Mouse (Mus musculus) liver, adult 2 months (tissue): ENCODE measurements around the gene Olfr1243. TPM values are rescaled to one million over a fixed set of nuclear protein-coding genes. Genes with fewer than 3 reads are reported as not detected.

ENCODE experiments used
- DNase-seq: peaks from one replicate; pipeline ENCODE4 v3.0.0-alpha.2; 2011; ENCODE audit warnings: low read depth, low spot score; ENCODE audit errors: extremely low read depth
- H3K27ac ChIP-seq: fragments of 200-500 bp; replicated peaks from 2 replicates; pipeline ENCODE4 v1.5.1; 2012; ENCODE audit warnings: low read depth, mild to moderate bottlenecking, control low read depth, inconsistent platforms, low read length; ENCODE audit not compliant: insufficient read depth
- H3K27me3 ChIP-seq: fragments of 200-500 bp; 2 replicates; pipeline ENCODE4 v1.6.1; 2012; ENCODE audit warnings: mild to moderate bottlenecking, moderate library complexity, low read length, inconsistent platforms; ENCODE audit not compliant: control insufficient read depth, insufficient read depth
- H3K36me3 ChIP-seq: fragments of 200-500 bp; 2 replicates; pipeline ENCODE4 v1.6.1; 2012; ENCODE audit warnings: low read length, inconsistent platforms; ENCODE audit not compliant: control insufficient read depth, insufficient read depth
- H3K4me1 ChIP-seq: fragments of 200-500 bp; 2 replicates; pipeline ENCODE4 v1.6.1; 2011; ENCODE audit warnings: low read length; ENCODE audit not compliant: control insufficient read depth, insufficient read depth
- H3K4me3 ChIP-seq: fragments of 200-500 bp; 2 replicates; pipeline ENCODE4 v1.5.1; 2011; ENCODE audit warnings: low read depth, mild to moderate bottlenecking, control low read depth, low read length, moderate library complexity; ENCODE audit not compliant: insufficient read depth
- H3K79me2 ChIP-seq: fragments of 200-500 bp; 2 replicates; pipeline ENCODE4 v1.6.1; 2012; ENCODE audit warnings: inconsistent platforms, mild to moderate bottlenecking, low read length, moderate library complexity; ENCODE audit not compliant: control insufficient read depth, insufficient read depth
- H3K9ac ChIP-seq: fragments of 200-500 bp; 2 replicates; pipeline ENCODE4 v1.6.1; 2012; ENCODE audit warnings: low read depth, mild to moderate bottlenecking, control low read depth, inconsistent platforms, low read length
- CTCF ChIP-seq: fragments of 200-500 bp; IDR thresholded peaks from 2 replicates; pipeline ENCODE4 v1.5.1; 2011; ENCODE audit warnings: low read depth, low read length, control low read depth
- POLR2A ChIP-seq: fragments of 200-500 bp; IDR thresholded peaks from 2 replicates; pipeline ENCODE4 v1.6.1; 2011; ENCODE audit warnings: low read length, control low read depth; ENCODE audit not compliant: insufficient read depth; ENCODE audit errors: extremely low read depth
- polyA plus RNA-seq: library from polyadenylated mRNA; depleted of rRNA; stranded (reverse); fragments of >200 nt; gene quantifications from 2 replicates; pipeline ENCODE4 v1.2.3, GENCODE M21; 2012; rRNA removed
- total RNA-seq: library from RNA; depleted of rRNA; stranded (reverse); fragments of >200 nt; gene quantifications from 2 replicates; pipeline ENCODE4 v1.2.3, GENCODE M21; 2014; rRNA removed

Gene Olfr1243
- total and polyA plus RNA-seq, 2 experiments = not detected

- no peaks in the 10 kb centered on the region for H3K36me3 ChIP-seq
- no peak within 1 kb of the TSS for H3K9ac ChIP-seq
- no peak within 1 kb of the TSS for H3K4me3 ChIP-seq
- no peak for DNase-seq
- no peaks in the 10 kb centered on the region for H3K27me3 ChIP-seq
- TF ChIP-seq CTCF (no peak), POLR2A (no peak)
- no peaks in the 10 kb centered on the region for H3K79me2 ChIP-seq
- H3K4me1 ChIP-seq = no peaks in the 10 kb centered on the region
- no peak within 1 kb of the TSS for H3K27ac ChIP-seq
Measured at GRCm38 (mm10) chr2:89487026-89487425, 44.3 kb downstream of the Olfr1243 start, which contains the start of gene Olfr1241. Olfr1241 (minus strand) TSS chr2:89487126.

Other genes with a start within 250 kb of the Olfr1243 start
- gene Olfr1229, start 243.5 kb downstream of the Olfr1243 start, total RNA-seq = not detected in 2 replicates
- not detected in 2 replicates for gene Olfr1229, start 243.5 kb downstream of the Olfr1243 start, polyA plus RNA-seq
- not detected in 2 replicates for gene Olfr1230, start 234.2 kb downstream of the Olfr1243 start, total RNA-seq
- not detected in 2 replicates for gene Olfr1230, start 234.2 kb downstream of the Olfr1243 start, polyA plus RNA-seq
- gene Olfr1231, start 224.4 kb downstream of the Olfr1243 start, total RNA-seq = not detected in 2 replicates
- gene Olfr1231, start 224.4 kb downstream of the Olfr1243 start, polyA plus RNA-seq = not detected in 2 replicates
- not detected in 2 replicates for gene Olfr1232, start 201.8 kb downstream of the Olfr1243 start, total RNA-seq
- gene Olfr1232, start 201.8 kb downstream of the Olfr1243 start, polyA plus RNA-seq = not detected in 2 replicates
- not detected in 2 replicates for gene Olfr1233, start 189.1 kb downstream of the Olfr1243 start, total RNA-seq
- gene Olfr1233, start 189.1 kb downstream of the Olfr1243 start, polyA plus RNA-seq = not detected in 2 replicates
- gene Olfr1234, start 166.6 kb downstream of the Olfr1243 start, total RNA-seq = not detected in 2 replicates
- not detected in 2 replicates for gene Olfr1234, start 166.6 kb downstream of the Olfr1243 start, polyA plus RNA-seq
- not detected in 2 replicates for gene Olfr1238, start 121.8 kb downstream of the Olfr1243 start, total RNA-seq
- not detected in 2 replicates for gene Olfr1238, start 121.8 kb downstream of the Olfr1243 start, polyA plus RNA-seq
- not detected in 2 replicates for gene Olfr1239, start 111.1 kb downstream of the Olfr1243 start, total RNA-seq
- not detected in 2 replicates for gene Olfr1239, start 111.1 kb downstream of the Olfr1243 start, polyA plus RNA-seq
- not detected in 2 replicates for gene Olfr1240, start 88.5 kb downstream of the Olfr1243 start, total RNA-seq
- gene Olfr1240, start 88.5 kb downstream of the Olfr1243 start, polyA plus RNA-seq = not detected in 2 replicates
- gene Olfr1241, start 44.4 kb downstream of the Olfr1243 start, total RNA-seq = not detected in 2 replicates
- not detected in 2 replicates for gene Olfr1241, start 44.4 kb downstream of the Olfr1243 start, polyA plus RNA-seq
- gene Olfr1242, start 33.2 kb downstream of the Olfr1243 start, total RNA-seq = not detected in 2 replicates
- gene Olfr1242, start 33.2 kb downstream of the Olfr1243 start, polyA plus RNA-seq = not detected in 2 replicates
- not detected in 2 replicates for gene Olfr1245, start 47.0 kb upstream of the Olfr1243 start, total RNA-seq
- gene Olfr1245, start 47.0 kb upstream of the Olfr1243 start, polyA plus RNA-seq = not detected in 2 replicates
- not detected in 2 replicates for gene Olfr1246, start 61.7 kb upstream of the Olfr1243 start, total RNA-seq
- gene Olfr1246, start 61.7 kb upstream of the Olfr1243 start, polyA plus RNA-seq = not detected in 2 replicates
- not detected in 2 replicates for gene Olfr1247, start 82.6 kb upstream of the Olfr1243 start, total RNA-seq
- not detected in 2 replicates for gene Olfr1247, start 82.6 kb upstream of the Olfr1243 start, polyA plus RNA-seq
- gene Olfr1248, start 86.8 kb upstream of the Olfr1243 start, total RNA-seq = not detected in 2 replicates
- gene Olfr1248, start 86.8 kb upstream of the Olfr1243 start, polyA plus RNA-seq = not detected in 2 replicates
- gene Olfr1249, start 103.5 kb upstream of the Olfr1243 start, total RNA-seq = not detected in 2 replicates
- not detected in 2 replicates for gene Olfr1249, start 103.5 kb upstream of the Olfr1243 start, polyA plus RNA-seq
- not detected in 2 replicates for gene Olfr1250, start 130.0 kb upstream of the Olfr1243 start, total RNA-seq
- not detected in 2 replicates for gene Olfr1250, start 130.0 kb upstream of the Olfr1243 start, polyA plus RNA-seq
- not detected in 2 replicates for gene Olfr1251, start 140.4 kb upstream of the Olfr1243 start, total RNA-seq
- gene Olfr1251, start 140.4 kb upstream of the Olfr1243 start, polyA plus RNA-seq = not detected in 2 replicates
- not detected in 2 replicates for gene Olfr1252, start 193.5 kb upstream of the Olfr1243 start, total RNA-seq
- not detected in 2 replicates for gene Olfr1252, start 193.5 kb upstream of the Olfr1243 start, polyA plus RNA-seq
- gene Olfr1253, start 225.6 kb upstream of the Olfr1243 start, total RNA-seq = not detected in 2 replicates
- gene Olfr1253, start 225.6 kb upstream of the Olfr1243 start, polyA plus RNA-seq = not detected in 2 replicates